Mouse (Mus musculus): Measurements from ENCODE around the gene Lfng. TPM values are rescaled to one million over a fixed set of nuclear protein-coding genes. Genes with fewer than 3 reads are reported as not detected.

Lfng gene
- 17.9 and 24.9 TPM in 2 replicates for polyA plus RNA-seq (2015; fragmentation: Nextera tagmentation; extraction: Ambion mirVana)

GRCm38 (mm10) chr5:140607001-140607835, at the start of gene Lfng:
Lfng (plus strand) TSS chr5:140607320.

DNA sequence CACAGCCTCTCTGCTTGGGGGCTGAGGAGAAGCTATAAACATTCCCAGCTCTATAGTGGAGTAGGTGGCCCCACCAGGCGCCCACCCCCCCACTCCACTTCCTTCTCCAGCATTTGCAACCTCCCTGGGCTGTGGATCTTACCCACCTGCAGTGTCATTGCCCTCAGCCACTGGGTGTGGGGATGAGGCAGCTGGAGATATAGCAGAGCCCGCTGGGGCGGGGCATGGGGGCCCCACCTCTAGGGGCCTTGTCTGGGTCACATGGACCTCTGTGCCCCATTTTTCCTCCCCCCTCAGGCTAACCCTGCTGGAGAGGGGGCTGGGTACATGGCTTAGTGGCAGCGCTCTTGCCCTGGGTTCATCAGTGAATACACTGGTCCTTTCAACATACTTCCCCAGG, 42.2 kb upstream of the Lfng start, which contains the start of gene Grifin:
TSS of gene Grifin (minus strand) at position 176 of the 400 bp plus-strand sequence.

GRCm38 (mm10) chr5:140648519-140649100, 41.5 kb downstream of the Lfng start, which contains the start of gene Ttyh3:
Ttyh3 (minus strand) TSS chr5:140649031.

Other genes starting within 250 kb of the Lfng start
- 32.4 and 33.8 TPM in 2 replicates for gene Snx8, start 218.1 kb upstream of the Lfng start, polyA plus RNA-seq (2015; fragmentation: Nextera tagmentation; extraction: Ambion mirVana)
- 74.8 and 75.2 TPM in 2 replicates for gene Eif3b, start 188.0 kb upstream of the Lfng start, polyA plus RNA-seq (2015; fragmentation: Nextera tagmentation; extraction: Ambion mirVana)
- not detected in 2 replicates for gene Gm4869, start 161.7 kb upstream of the Lfng start, polyA plus RNA-seq (2015; fragmentation: Nextera tagmentation; extraction: Ambion mirVana)
- gene Chst12, start 101.8 kb upstream of the Lfng start, polyA plus RNA-seq (2015; fragmentation: Nextera tagmentation; extraction: Ambion mirVana), result 28.3 and 30.1 TPM in 2 replicates
- gene Grifin, start 42.2 kb upstream of the Lfng start, polyA plus RNA-seq (2015; fragmentation: Nextera tagmentation; extraction: Ambion mirVana), result not detected in 2 replicates
- 70.6 and 74.8 TPM in 2 replicates for gene Ttyh3, start 41.7 kb downstream of the Lfng start, polyA plus RNA-seq (2015; fragmentation: Nextera tagmentation; extraction: Ambion mirVana)
- gene Iqce, start 95.1 kb downstream of the Lfng start, polyA plus RNA-seq (2015; fragmentation: Nextera tagmentation; extraction: Ambion mirVana), result 23.0 and 27.7 TPM in 2 replicates
- gene Brat1, start 97.7 kb downstream of the Lfng start, polyA plus RNA-seq (2015; fragmentation: Nextera tagmentation; extraction: Ambion mirVana), result 21.5 and 22.7 TPM in 2 replicates
- gene Amz1, start 116.8 kb downstream of the Lfng start, polyA plus RNA-seq (2015; fragmentation: Nextera tagmentation; extraction: Ambion mirVana), result 9.1 and 9.2 TPM in 2 replicates
- 39.7 and 47.8 TPM in 2 replicates for gene Gna12, start 223.1 kb downstream of the Lfng start, polyA plus RNA-seq (2015; fragmentation: Nextera tagmentation; extraction: Ambion mirVana)